Mouse (Mus musculus) left cerebral cortex, adult 18-20 months (tissue): ENCODE data around the gene Pdzd4. TPM values are rescaled to one million over a fixed set of nuclear protein-coding genes. Genes with fewer than 3 reads are reported as not detected.
A peak's percentile ranks its signal among the peaks of the same experiment; 100 is the strongest.

Experiments
- DNase-seq, 2 experiments: peaks; one replicate each; pipeline ENCODE4 v3.0.0; 2021 to 2022; ENCODE audit warnings: low spot score in 2 of 2, mixed read lengths in 1 of 2
- total RNA-seq, 2 experiments: library from RNA; stranded (reverse); gene quantifications; 2 replicates each; pipeline ENCODE4 v1.2.3; 2021

Pdzd4 gene
- total RNA-seq, 2 experiments from 2014 or later = 107 to 123 TPM

- peak; percentile 83 to 91 for DNase-seq
Observed at GRCm38 (mm10) chrX:73786364-73787224, 38.2 kb downstream of the Pdzd4 start, which contains the start of the genes Idh3g and Ssr4. TSS of gene Idh3g (minus strand) at chrX:73786897. TSS of gene Ssr4 (plus strand) at chrX:73787028.

- no peak for DNase-seq
Observed at GRCm38 (mm10) chrX:73785666-73786065, 39.1 kb downstream of the Pdzd4 start.

- DNase-seq = no peak
Observed at GRCm38 (mm10) chrX:73782227-73782626, 42.5 kb downstream of the Pdzd4 start.

- DNase-seq = no peak
Observed at GRCm38 (mm10) chrX:73774802-73775483, 49.8 kb downstream of the Pdzd4 start.

- peak in 1 of 2 experiments; percentile 47 for DNase-seq
Observed at GRCm38 (mm10) chrX:73774168-73774760, 50.5 kb downstream of the Pdzd4 start, which contains the start of gene Srpk3. TSS of gene Srpk3 (plus strand) at chrX:73774405.

GRCm38 (mm10) chrX:73767267-73767666 is 57.5 kb downstream of the Pdzd4 start:
- no peak for DNase-seq

GRCm38 (mm10) chrX:73765311-73765710 is 59.5 kb downstream of the Pdzd4 start:
- no peak for DNase-seq

- DNase-seq = peak in 1 of 2 experiments; percentile 25
Observed at GRCm38 (mm10) chrX:73758611-73759290, 66.0 kb downstream of the Pdzd4 start.

- DNase-seq = no peak
Observed at GRCm38 (mm10) chrX:73756334-73757140, 68.2 kb downstream of the Pdzd4 start, which contains the start of gene Plxnb3. TSS of gene Plxnb3 (plus strand) at chrX:73757090.

- DNase-seq = no peak
Observed at GRCm38 (mm10) chrX:73748977-73749376, 75.8 kb downstream of the Pdzd4 start.

- DNase-seq = no peak
Observed at GRCm38 (mm10) chrX:73744774-73745481, 79.8 kb downstream of the Pdzd4 start.

Other genes starting within 250 kb of the Pdzd4 start
- 1 to 10 TPM; 1.2 to 1.3 TPM for gene Dusp9, start 185.6 kb downstream of the Pdzd4 start, total RNA-seq
- gene Pnck, start 164.9 kb downstream of the Pdzd4 start, total RNA-seq = 100 to 1,000 TPM in 1 of 2 experiments, 10 to 100 TPM in 1; 84.2 to 108 TPM
- 100 to 1,000 TPM in 1 of 2 experiments, 10 to 100 TPM in 1; 95.9 to 102 TPM for gene Slc6a8, start 151.8 kb downstream of the Pdzd4 start, total RNA-seq
- 10 to 100 TPM; 79.2 to 91.3 TPM for gene Bcap31, start 108.8 kb downstream of the Pdzd4 start, total RNA-seq
- gene Abcd1, start 108.4 kb downstream of the Pdzd4 start, total RNA-seq = 10 to 100 TPM; 10.2 to 12.3 TPM
- gene Plxnb3, start 67.9 kb downstream of the Pdzd4 start, total RNA-seq = 1 to 10 TPM; 7.7 to 7.9 TPM
- 10 to 100 TPM in 1 of 2 experiments, 1 to 10 TPM in 1; 4.9 to 10.1 TPM for gene Srpk3, start 50.6 kb downstream of the Pdzd4 start, total RNA-seq
- 100 to 1,000 TPM; 187 to 203 TPM for gene Idh3g, start 38.1 kb downstream of the Pdzd4 start, total RNA-seq
- 10 to 100 TPM; 75.0 to 88.2 TPM for gene Ssr4, start 37.9 kb downstream of the Pdzd4 start, total RNA-seq
- not detected for gene Avpr2, start 67.1 kb upstream of the Pdzd4 start, total RNA-seq
- gene L1cam, start 71.1 kb upstream of the Pdzd4 start, total RNA-seq = 100 to 1,000 TPM; 133 to 151 TPM
- gene Arhgap4, start 96.9 kb upstream of the Pdzd4 start, total RNA-seq = 1 to 10 TPM; 3.7 to 3.8 TPM
- gene Naa10, start 97.0 kb upstream of the Pdzd4 start, total RNA-seq = 10 to 100 TPM; 50.9 to 59.8 TPM
- gene Renbp, start 105.9 kb upstream of the Pdzd4 start, total RNA-seq = 1 to 10 TPM; 7.2 to 7.5 TPM
- 10 to 100 TPM; 67.0 to 69.2 TPM for gene Hcfc1, start 141.4 kb upstream of the Pdzd4 start, total RNA-seq
- gene Irak1, start 198.9 kb upstream of the Pdzd4 start, total RNA-seq = 10 to 100 TPM; 48.2 to 49.0 TPM